Mouse (Mus musculus): ENCODE measurements at regions not wholly inside any gene's neighbourhood (a gene's known extent, or its start where the extent isn't known, plus 50 kb on each side); places are given as distances from the start of the nearest gene placed in this dataset.

DNA sequence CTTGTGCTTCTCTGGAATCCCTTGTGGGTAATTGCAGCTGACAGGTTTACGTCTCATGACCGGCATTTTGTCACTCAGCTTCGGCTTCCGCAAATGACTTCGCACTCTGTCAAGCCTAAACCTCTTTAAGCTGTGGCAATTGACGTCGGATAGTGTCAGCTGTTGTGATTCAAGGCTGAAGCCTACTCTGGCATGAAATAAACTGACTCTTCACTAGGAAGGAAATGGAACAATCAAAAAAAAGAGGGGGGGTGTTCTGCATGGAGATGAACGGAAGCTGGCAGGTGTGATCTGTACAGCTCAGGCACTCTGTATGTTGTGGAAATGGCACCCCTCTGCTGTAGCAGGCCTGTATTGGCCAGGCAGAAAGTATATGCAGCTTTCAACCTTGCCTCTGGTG, 1228.8 kb upstream of the Lrrc6 start:
- no peak for DNase-seq

DNA sequence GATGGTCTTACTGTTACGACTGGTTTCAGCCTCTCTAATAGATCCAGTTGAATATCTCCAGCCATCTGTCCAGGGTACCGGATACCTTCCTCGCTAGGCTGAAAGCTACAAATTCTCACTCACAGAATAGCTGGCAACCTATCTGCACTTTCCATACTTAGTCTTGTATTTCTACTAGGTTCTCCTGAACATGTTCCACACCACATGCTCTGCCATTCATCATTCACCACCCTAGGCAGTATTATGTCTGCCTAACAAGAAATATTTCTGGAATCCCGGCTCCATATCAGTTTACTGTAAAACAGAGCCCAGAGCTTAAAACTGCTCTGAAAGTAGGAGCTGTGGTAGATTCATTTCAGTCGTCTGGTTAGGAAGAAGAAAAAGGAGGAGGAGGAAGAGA, 1224.5 kb upstream of the Lrrc6 start:
- no peak for DNase-seq

DNA sequence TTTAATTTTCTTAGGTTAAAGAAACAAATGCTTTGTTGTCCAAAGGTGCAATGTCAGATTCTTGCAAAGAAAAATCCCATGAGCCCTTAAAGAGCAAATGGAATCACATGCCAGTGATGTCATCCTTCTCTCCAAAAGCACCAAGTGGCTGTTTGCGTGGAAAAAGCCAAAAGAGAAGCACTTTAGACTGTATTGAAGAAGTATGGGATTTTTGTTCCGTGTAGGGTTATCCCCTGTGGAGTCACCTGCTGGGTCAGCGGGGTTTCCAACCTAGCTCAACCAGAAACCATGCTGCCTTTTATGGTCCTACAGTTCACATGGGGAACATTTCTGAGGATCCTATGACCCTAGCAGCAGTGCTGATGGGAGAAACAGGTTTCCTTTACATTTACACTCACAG, 1213.5 kb upstream of the Lrrc6 start:
- DNase-seq, result no peak

DNA sequence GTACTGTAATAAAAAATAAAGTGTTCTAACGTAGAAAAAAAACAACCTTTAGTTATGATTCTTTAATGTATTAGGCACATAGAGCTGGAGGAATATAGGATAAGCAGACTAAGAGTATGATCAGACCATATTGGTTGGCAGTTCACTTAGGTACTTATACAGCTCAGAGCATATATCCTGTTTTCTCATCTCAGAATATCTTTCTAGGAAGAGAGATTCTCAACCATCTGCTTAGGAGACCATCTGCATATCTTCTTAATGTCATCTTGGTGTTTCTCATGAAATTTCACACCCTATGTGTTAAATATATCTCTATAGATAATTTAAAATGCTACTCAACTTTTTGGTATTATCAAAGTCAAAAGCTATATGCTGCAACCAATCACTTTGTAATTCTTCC, 1185.4 kb upstream of the Lrrc6 start:
- DNase-seq, result no peak

DNA sequence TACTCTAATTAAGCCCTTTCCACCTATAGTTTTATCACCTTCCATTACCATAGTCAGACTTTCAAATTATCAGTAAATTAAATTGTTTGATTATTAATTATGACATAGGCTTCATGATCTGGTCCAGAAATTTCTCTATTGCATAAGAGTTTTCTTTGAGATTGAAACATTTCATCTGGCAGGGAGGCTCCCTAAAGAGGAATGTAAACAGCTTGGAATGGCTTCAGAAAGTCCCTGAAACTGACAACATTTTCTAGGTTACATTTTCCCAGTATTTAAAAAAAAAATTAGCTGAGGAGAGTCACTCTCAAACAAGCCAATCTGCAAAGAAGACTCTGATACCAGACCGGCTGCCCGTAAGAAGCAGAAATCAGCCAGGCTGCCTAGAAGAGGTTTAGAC, 1172.6 kb upstream of the Lrrc6 start:
- DNase-seq, result no peak

DNA sequence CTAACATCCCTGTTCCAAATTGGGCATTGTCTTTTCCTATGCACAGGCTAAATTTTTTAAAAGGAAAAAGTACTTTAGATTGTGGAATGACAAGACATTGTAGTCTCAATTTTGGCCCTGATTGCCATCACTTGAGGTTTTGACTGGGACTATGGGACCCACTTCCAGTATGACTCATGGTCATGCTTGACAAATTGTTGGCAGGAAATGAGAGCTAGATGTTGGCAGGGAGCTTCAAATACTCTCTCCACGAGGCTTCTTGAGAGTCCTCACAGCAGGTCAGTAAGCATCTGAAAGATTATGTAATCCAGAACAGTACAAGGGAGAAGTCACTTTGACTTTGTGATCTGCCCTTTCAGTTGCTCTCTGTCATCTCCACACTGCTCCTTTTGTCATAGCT, 1135.4 kb upstream of the Lrrc6 start:
- peak; percentile 4 for DNase-seq

DNA sequence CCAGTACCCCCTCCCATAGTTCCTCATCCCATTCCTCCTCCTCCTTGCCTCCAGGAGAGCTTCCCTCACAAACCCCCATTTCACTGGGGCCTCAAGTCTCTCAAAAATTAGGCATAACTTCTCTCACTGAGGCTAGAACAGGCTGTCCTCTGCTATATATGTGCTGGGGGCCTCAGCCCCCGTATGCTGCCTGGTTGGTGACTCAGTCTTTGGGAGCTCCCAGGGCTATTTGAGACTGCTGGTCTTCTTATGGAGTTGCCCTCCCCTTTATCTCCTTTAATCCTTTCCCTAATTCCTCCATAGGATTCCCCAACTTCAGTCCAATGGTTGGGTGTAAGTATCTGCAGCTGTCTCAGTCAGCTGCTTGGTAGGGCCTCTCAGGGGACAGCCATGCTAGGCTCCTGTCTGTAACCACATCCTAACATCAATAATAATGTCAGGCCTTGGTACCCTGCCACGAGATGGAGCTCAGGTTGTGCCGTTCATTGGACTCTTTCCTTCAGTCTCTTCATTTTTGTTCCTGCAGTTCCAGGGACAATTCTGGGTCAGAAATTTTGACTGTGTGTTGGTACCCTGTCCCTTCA, 1126.1 kb upstream of the Lrrc6 start:
- DNase-seq, result no peak

DNA sequence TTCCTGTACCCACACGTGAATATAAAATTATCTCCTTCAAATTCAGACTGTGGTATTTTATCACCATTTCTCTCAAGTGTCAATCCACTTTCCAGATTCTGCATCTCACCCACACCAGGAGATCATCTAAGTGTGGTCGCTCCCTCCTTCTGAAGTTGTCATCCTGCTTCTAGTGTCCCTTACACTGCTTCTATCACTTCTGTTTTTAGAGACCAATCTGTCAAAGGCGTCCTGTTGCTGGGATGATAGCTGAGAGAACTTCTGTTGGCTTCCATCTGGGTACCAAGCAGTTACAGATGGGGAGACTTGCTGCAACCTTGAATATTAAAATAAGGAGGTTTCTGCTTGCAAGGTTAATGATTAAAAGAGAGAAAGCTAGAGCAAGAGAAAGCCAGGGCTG, 1111.2 kb upstream of the Lrrc6 start:
- DNase-seq, result no peak

DNA sequence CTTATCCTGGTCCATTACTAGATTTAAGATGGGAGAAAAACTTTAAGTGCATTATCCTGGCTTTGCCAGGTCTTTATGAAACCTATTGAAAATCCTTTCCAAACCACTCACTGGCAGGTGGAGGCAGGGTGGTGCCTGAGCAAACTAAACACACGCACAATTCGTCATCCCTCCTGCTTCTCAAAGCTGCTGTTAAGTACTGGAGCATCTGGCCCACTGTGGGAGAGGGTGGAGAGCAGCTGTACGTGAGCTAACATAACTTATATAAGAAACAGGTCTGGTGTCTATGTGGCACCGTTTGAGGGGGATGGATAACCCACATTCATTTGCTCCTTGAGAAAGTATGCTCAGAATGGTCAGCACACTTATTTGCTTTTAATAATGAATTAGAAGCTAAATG, 1097.7 kb upstream of the Lrrc6 start:
- DNase-seq, result no peak

DNA sequence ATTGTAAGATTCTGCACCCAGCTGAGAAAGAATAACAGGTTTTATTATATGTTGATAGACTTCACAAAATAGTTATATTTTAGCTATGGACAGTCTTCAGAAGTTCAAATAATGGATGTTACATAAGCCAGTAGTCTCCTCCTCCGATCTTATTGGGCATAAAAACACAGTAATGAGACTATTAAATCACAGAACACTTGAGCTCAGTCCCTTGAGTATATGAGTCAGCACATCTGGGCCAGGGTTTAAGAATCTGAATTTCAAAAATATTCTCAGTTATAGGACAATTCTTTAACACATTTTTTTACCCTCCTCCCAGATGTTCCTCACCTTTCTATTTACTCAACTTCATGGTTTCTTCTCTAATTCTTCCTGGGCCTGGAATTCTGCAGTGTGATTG, 1075.9 kb upstream of the Lrrc6 start:
- no peak for DNase-seq

DNA sequence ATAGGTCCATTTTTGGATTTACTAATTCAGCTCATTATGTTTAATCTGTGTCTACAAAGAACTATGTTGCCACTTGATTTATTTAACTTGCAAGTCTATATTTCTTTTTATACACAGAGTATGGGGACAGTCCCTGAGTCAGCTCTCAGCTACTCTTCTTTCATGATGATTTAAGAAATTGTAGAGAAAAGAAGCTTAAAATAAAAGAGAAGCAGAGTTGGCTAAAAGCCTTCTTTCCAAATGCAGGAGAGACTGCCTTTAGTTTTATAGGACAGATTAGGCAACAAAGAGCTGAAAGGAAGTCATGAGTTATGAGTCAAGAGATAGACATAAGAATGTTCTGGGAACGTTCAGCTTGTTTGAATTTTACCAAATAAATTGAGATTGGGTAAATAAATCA, 1070.9 kb upstream of the Lrrc6 start:
- DNase-seq, result no peak

DNA sequence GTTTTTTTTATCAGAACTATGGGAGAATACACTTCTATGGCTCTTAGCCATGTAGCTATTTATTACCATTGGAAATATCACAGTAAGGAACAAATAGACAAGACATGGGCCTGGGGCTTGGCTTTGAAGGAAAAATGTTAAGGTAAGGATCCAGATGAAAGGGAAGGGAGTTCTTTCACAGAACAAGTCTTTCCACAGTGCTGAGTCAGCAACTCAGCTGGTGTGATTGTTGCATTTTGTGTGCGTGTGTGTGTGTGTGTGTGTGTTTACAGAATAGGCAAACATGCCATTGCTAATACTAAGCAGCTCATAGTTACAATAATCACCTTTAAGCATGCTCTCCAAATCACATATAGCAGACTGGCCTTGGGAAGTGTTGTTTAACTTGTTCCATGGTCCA, 1056.6 kb upstream of the Lrrc6 start:
- DNase-seq, result no peak

DNA sequence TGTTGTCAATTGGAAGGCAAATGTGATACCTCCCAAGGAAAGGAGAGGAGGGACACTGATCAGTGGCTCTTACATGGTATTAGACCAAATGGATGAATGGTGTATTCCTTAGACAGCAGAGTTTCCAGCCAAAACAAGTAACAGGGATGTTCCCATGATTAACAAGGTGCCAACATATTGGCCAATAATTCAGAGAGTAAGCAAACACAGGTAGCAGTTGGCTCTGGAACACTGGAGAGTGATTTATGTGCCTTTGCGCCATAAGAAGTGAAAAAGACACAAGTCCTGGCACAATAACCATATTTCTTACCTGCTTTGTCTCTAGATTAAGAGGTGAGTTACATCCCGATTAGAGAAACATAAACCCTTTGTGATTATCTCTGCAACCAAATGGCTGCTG, 1051.2 kb upstream of the Lrrc6 start:
- DNase-seq, result no peak

DNA sequence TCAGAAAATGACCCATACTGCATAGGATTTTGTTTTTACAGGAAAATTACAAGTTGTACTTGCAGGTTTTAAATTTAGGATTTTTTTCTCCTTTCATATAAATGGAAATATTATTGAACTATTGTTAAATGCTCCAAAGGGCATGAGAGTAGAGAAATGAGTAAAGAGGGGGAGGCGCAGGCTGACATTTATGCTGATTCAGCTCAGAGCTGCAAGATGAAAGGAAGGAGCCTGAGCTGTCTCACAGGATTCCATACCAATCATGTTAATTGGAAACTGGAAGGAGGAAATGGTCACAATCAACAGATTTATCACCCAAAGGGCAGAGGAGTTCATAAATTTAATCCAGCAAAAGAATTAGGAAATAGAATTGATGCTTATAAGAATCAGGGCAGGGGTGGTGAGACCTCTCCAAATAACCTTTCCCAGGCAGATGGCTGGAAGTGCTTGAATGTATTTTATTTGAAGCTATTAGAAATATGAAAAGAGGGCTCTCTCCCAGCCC, 1046.2 kb upstream of the Lrrc6 start:
- no peak for DNase-seq

DNA sequence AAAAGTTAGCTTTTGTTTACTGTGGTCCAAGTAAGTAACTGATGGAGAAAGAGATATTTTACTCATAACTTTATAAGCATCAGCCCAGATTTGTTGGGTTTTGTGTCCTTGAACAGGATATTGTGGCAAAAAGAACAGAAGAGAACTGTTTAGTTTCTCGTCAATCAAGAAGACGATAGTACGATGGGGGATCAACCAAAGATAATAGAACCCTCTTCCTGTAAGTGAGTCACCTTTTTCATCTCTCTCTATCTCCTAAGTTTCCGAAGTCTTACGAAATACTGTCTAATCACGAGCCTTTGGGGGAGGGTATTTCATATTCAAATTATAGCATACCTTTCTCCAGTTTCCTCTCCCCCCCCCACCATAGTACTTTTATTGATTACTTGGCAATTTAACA, 1045.0 kb upstream of the Lrrc6 start:
- no peak for DNase-seq

DNA sequence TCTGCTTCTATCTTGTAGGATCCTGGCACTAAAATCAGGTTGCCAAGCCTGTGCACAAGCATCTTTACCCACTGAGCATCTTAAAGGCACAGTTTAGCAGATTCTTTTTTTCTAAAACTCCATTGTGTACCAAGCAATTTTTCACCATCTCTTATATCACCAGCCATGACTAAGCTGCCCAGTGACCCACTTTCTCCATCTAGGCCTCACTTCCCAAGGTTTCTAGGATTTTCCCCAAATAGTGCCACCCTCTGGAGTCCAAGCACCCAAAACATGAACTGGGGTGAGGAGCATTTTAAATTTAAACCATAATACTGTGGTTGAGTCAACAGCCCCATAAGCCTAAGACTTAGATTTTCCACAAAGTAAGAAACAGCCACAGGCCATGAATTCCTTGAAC, 1013.0 kb upstream of the Lrrc6 start:
- DNase-seq, result no peak

DNA sequence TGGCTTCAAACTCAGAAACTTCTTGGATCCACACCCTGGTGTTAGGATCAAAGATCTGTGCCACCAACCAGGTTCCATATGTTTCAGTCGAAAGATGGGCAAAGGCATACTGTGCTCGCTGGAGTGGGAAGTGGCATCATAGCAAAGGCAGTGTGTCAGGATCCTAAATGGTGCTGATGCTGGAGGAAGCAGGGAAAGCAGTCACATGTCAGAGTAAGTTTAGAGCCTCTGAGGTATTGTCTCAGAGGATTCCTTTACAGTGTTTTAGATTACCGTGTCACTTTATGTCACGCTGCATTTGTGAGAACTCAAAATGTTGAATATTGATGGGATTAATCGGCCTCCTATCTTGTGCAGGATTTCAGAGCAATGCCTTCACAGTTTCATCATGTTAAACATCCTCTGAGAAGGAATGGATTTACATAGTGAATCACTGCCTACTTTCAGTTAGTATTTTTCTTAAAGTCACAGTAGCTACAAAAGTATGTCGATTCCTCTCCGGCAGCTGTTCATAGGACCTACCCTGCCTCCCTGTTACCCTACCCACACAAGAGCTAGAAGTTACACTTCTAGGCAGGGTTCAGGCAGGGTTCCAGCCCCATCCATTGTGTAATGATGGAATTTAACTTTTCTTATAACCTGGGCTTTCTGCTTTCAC, 994.4 kb upstream of the Lrrc6 start:
- no peak for DNase-seq

DNA sequence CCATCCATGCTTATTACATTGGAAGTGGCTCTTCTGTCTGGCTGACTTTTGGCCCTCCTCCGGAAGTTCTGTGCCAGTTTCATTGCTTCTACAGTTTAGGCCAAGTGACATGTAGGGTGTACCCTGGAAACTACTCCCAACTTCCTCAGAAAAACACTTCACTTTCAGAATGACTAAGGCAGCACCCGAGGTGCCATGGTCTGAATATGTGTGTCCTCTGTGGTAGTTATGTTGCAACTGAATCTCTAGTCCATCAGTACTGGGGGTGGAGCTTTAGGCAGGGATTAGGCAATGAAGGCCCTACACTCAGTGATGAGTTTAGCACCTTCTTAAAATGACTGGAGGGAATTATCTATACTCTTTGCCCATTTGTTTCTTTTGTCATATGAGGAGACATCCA, 981.0 kb upstream of the Lrrc6 start:
- no peak for DNase-seq

DNA sequence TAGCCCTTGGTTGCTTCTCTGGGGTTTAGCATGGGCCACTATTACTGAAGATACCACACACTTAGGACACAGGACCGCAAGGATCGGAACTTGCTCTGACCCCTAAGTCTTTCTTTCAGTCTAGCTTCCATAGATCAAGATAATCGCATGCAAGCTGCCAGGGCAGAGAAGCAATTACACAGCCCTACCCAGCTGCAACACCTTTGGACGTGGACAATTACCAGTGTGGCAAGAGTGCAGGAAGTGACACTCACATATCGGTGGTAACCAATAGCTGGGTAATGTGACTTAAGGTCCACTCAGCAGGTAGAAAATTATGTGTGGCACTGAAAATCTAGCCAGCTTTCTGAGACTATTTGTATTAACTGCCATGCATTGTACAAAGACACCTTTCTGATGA, 973.6 kb upstream of the Lrrc6 start:
- DNase-seq, result no peak

DNA sequence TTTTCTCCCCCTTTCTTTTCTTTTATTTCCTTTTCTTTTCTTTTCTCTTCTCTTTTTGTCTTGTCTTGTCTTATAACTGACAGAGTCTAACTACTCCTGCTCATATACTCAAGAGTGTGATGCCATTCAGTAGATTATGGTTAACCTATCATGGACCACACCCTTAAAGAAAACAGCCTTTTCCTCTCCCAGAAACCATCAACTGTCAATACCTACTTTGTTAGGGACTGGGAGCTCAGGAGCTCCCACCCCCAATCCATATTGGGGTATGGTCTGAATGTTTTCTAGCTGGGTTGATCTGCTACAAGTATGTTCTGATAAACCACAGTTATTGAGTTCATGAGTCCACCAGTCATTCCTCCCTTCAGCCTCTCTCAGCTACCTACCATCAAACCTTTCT, 972.3 kb upstream of the Lrrc6 start:
- DNase-seq, result no peak

DNA sequence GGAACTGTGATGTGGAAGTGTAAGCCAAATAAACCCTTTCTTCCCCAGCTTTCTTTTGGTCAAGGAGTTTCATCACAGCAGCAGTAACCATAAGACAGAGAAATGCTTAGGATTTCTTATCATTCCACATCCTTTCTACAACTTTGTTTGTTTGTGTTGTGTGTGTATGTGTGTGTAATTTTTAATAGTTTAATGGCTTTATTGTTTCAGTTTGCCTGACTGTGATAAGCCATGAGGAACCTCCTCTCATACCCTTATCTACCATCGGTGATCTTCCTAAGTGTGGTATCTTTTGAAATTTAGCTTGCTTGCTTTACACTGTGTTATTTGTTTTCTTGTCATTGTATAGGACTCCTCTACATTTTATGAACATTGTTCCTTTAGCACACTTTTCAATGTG, 970.6 kb upstream of the Lrrc6 start:
- no peak for DNase-seq

DNA sequence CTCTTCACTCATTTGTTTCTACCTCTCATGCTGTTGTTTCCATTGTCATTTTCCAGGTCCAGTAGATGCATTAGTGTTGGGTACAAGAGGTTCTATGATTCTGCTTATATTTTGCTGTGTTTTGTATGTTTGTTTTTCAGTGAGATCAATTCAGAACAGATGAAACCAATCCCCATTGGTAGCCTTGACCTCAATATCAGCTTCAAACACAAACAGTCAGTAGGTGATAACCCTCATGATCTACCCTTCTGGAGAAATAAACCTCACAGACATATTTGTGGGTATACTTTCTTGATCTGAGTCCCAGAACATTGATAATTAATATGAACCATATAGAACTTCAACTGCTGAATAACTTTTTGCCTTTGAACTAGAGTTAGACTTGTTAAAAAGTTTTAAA, 969.3 kb upstream of the Lrrc6 start:
- DNase-seq, result no peak

DNA sequence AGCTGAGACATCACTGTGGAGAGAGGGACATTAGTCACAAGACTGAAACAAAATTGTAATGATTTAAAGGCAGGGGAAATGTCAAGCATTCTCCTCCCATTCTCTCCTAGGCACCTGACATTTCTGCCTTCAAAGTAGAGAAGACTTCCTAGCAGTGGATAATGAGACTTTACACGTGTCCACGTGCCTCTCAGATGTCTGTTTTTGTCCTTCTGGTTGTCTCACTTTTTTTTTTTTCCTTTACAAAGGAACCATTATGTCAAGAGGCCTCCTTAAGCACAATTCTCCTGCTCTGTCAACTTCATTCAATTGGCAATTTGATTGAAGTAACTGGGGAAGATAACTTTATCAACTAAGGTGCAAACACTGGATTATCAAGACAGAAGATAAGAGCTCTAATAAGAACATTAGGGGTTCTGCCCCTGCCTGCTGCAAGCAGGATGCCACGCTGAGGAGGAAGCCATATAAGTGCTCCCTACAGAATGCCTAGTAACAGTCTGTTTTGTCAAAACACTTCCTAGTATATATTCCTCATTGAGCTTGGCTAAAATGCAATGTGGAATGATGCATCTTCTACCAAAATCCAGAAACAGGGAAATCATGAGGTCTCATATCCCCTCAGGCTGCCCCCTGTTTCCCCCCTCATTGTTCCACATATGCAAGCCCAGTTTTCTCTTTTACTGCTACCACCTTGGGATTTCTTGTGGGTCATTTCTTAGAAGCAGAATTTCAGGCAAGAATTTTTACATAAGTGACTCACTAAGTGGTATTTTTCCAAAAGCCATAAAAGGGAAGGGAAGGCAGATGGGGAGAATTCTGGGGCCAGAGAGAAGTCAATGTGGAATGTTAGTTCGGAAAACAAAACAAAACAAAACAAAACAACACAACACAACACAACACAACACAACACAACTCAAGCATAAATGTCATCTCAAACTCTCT, 967.0 kb upstream of the Lrrc6 start:
- no peak for DNase-seq

DNA sequence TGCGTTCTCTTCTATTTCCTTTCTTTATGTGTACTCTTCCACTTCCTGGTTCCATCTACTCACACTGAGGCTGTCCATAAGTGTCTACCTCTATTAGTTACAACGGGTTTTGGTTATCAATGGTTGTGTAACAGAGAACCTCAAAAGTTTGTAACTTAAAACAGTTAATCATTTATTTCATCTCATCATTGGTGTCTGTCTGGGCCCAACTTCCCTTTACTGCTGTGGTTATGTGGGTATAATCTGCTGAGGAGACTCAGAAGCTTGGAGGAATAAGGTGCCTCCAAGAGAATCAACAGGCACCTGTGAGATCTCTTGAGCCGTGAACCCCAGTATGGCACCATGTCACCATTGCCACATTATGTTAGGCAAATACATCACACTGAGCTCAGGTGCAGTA, 962.2 kb upstream of the Lrrc6 start:
- no peak for DNase-seq
